Mouse (Mus musculus) ES-Bruce4 (cell line): ENCODE measurements around the gene Pla2g10. TPM values are rescaled to one million over a fixed set of nuclear protein-coding genes. Genes with fewer than 3 reads are reported as not detected.
A peak's percentile ranks its signal among the peaks of the same experiment; 100 is the strongest.
"Not testable (repeated sequence)": the region's sequence is repeated elsewhere in the genome, so short reads cannot be mapped to it uniquely, and the experiment has no call there.

Experiments used
- H3K27ac ChIP-seq: 2 replicates; pipeline ENCODE4 v1.5.1; 2012; ENCODE audit warnings: low read length, inconsistent platforms; ENCODE audit not compliant: insufficient read depth
- H3K27me3 ChIP-seq: 2 replicates; pipeline ENCODE4 v1.6.1; 2012; ENCODE audit warnings: mild to moderate bottlenecking, low read length, inconsistent platforms; ENCODE audit not compliant: control insufficient read depth, poor library complexity, insufficient read depth, severe bottlenecking
- H3K36me3 ChIP-seq: 2 replicates; pipeline ENCODE4 v1.6.1; 2012; ENCODE audit warnings: inconsistent platforms, mild to moderate bottlenecking, low read length, moderate library complexity; ENCODE audit not compliant: control insufficient read depth, poor library complexity, insufficient read depth, severe bottlenecking
- H3K4me1 ChIP-seq: one replicate; pipeline ENCODE4 v1.8.1; 2011; ENCODE audit warnings: low read length; ENCODE audit not compliant: control insufficient read depth, insufficient read depth
- H3K4me3 ChIP-seq: 2 replicates; pipeline ENCODE4 v1.5.1; 2011; ENCODE audit warnings: low read depth, mild to moderate bottlenecking, low read length
- H3K9ac ChIP-seq: 2 replicates; pipeline ENCODE4 v1.6.1; 2012; ENCODE audit warnings: low read depth, mild to moderate bottlenecking, inconsistent platforms; ENCODE audit not compliant: poor library complexity, severe bottlenecking
- H3K9me3 ChIP-seq: replicated peaks from 2 replicates; pipeline ENCODE4 v1.6.1; 2012; ENCODE audit warnings: mild to moderate bottlenecking, low read length, inconsistent platforms; ENCODE audit not compliant: control insufficient read depth, poor library complexity, insufficient read depth, severe bottlenecking
- CTCF ChIP-seq: IDR thresholded peaks from one replicate; pipeline ENCODE4 v1.8.1; 2011; ENCODE audit warnings: low read depth, low read length
- EP300 ChIP-seq: IDR thresholded peaks from 2 replicates; pipeline ENCODE4 v1.6.1; 2011; ENCODE audit warnings: low read depth, low read length; ENCODE audit not compliant: insufficient read depth
- POLR2A ChIP-seq: IDR thresholded peaks from one replicate; pipeline ENCODE4 v1.8.1; 2011; ENCODE audit warnings: low read length; ENCODE audit not compliant: insufficient read depth
- polyA plus RNA-seq: library from polyadenylated mRNA; stranded (reverse); fragments of >200 nt; gene quantifications from 2 replicates; pipeline ENCODE4 v1.2.4, GENCODE M21; 2011; ENCODE audit warnings: low read depth; ENCODE audit not compliant: missing spikeins, insufficient read depth, insufficient read length

Pla2g10 gene
- polyA plus RNA-seq, 1 experiment = 7.8 TPM

DNA sequence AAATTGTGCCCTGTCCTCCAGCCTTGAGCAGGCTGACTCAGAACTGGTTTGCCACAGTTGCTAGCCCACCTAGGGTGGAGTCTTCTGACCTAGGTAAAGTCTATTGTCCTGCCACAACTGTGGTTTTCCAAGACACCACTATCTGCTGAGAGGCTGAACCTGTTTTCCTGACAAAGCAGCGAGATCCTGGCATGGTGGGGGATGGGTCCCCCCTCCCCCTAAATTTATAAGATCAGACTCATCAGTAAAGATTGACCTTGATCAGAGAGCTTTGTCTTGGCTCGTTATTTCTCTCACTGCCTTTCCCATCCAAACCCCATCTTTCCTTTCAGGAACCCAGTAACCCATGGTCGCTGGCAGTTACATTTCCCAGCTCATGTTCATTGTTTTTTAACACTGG, 19.2 kb upstream of the Pla2g10 start:
- Histone ChIP-seq H3K9ac (peak overlapping the region; percentile 92), H3K4me1 (no peaks in the 10 kb centered on the region), H3K4me3 (no peak overlapping the region), H3K27ac (peak overlapping the region; percentile 100), H3K9me3 (peaks cover 9% of the 10 kb centered on the region), H3K36me3 (no peaks in the 10 kb centered on the region), H3K27me3 (no peaks in the 10 kb centered on the region)
- TF ChIP-seq EP300 (peak; percentile 99), POLR2A (no peak), CTCF (no peak)

DNA sequence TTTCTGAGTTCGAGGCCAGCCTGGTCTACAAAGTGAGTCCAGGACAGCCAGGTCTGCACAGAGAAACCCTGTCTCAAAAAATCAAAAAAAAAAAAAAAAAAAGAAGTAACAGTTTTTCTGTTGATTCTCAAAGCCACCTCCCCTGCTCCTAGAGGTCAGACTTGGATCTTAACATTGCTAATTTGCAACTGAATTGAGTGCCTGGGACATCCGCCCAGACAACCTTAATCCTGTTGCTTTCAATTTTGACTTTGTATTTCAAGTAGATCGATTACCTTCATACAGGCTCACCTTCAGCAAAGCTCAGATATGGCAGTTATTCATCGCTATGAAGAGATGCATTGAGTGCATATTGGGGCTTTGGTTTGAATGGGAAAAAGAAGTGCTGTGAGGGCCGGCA, 18.5 kb upstream of the Pla2g10 start:
- Histone ChIP-seq H3K36me3 (no peaks in the 10 kb centered on the region), H3K9me3 (peaks cover 9% of the 10 kb centered on the region), H3K27ac (peak overlapping the region; percentile 100), H3K4me1 (no peaks in the 10 kb centered on the region), H3K4me3 (peak overlapping the region; percentile 41), H3K27me3 (no peaks in the 10 kb centered on the region), H3K9ac (peak overlapping the region; percentile 92)
- TF ChIP-seq POLR2A (no peak), EP300 (0 out of 2 replicates have a peak, but pooled peaks have one; percentile 18)

DNA sequence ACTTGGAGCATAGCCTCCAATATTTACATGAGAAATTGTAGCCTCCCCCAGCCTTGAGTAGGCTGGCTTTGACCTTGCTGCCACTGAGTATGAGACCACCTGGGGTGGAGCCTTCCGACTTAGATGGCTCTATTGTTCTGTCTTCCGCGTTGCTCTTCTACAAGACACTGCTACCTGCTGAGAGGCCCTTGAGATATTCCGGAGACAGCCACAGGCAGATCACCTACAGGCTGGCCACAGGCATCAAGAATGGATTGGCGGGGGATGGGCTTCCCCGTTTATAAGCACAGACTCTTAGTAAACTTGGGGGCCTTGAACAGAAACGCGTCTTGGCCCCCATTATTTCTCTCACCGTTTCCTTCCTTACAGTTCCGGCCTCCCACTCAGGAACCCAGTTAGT, 18.0 kb upstream of the Pla2g10 start:
- peak; percentile 100 for TF ChIP-seq EP300
- not testable (repeated sequence) for H3K27me3 ChIP-seq, H3K36me3 ChIP-seq, H3K4me1 ChIP-seq, H3K9me3 ChIP-seq
- H3K27ac ChIP-seq = peak overlapping the region; percentile 100
- peak overlapping the region; percentile 92 for H3K9ac ChIP-seq
- peak overlapping the region; percentile 41 for H3K4me3 ChIP-seq

DNA sequence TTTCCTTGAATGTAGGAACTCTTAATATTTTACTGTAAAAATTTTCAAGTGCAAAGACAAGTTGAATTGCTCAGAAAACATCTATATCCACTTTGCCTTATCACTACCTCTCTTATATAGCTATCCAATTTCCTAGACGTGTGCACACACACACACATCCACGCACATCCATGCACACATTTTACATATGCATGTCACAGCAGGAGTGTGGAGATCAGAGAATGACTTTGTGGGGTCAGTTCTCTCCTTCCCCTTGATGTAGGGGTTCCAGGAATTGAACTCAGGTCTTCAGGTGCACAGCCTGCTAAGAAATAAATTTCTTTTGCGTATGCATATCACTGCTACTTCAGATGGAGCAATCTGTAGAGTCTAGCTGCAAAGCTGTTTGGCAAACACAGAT, 17.3 kb upstream of the Pla2g10 start:
- Histone ChIP-seq H3K4me3 (no peak overlapping the region), H3K27me3 (no peaks in the 10 kb centered on the region), H3K9ac (peak overlapping the region; percentile 58; the same call in 1 of the 2 replicates), H3K4me1 (no peaks in the 10 kb centered on the region), H3K9me3 (peaks cover 9% of the 10 kb centered on the region), H3K36me3 (no peaks in the 10 kb centered on the region), H3K27ac (peak overlapping the region; percentile 100)
- no peak for TF ChIP-seq CTCF
- no peak for TF ChIP-seq EP300
- no peak for TF ChIP-seq POLR2A

DNA sequence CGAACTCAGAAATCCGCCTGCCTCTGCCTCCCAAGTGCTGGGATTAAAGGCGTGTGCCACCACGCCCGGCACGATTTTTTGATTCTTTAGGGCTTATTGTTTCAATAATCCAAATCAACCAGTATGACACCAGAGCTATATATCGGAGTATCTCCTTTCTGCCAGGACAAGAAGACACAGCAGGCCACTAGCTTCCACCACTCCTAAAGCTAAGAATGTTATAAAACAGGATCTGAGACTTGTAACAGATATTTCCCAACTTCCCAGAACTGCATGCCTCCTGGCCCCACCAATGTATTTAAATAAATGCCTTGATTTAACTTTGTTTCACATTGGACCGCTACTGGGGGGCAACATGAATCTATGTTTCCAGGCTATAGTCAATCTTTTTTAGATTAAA, 16.9 kb upstream of the Pla2g10 start:
- Histone ChIP-seq H3K27ac (peak overlapping the region; percentile 92), H3K9me3 (peaks cover 9% of the 10 kb centered on the region), H3K27me3 (no peaks in the 10 kb centered on the region), H3K4me1 (peaks cover 2% of the 10 kb centered on the region), H3K36me3 (no peaks in the 10 kb centered on the region), H3K4me3 (no peak overlapping the region), H3K9ac (0 out of 2 replicates have a peak overlapping the region, but pooled peaks have one; percentile 39)
- TF ChIP-seq EP300 = no peak
- TF ChIP-seq CTCF = no peak
- no peak for TF ChIP-seq POLR2A

DNA sequence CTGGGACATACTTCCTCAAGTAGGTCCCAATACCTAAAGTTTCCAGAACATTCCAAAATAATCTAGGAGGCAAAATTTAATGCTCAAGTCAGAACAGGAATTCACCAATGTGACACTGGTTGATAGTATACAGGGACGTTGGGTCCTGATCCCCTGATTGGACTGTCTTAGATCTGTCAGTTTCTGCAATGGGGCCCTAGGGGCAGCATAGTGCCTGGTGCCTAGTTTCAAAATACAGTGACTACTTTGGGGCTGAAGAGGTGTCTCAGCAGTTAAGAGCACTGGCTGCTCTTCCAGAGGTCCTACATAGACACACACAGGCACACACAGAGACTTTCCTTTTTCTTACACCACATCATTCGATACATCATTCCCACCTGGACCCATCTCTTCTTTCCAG, 10.1 kb upstream of the Pla2g10 start:
- Histone ChIP-seq H3K9me3 (no peaks in the 10 kb centered on the region), H3K27ac (peak overlapping the region; percentile 31), H3K36me3 (no peaks in the 10 kb centered on the region; the same call in 1 of the 2 replicates), H3K27me3 (no peaks in the 10 kb centered on the region), H3K4me3 (no peak overlapping the region), H3K9ac (no peak overlapping the region), H3K4me1 (peaks cover 14% of the 10 kb centered on the region)
- no peak for TF ChIP-seq POLR2A
- TF ChIP-seq EP300 = no peak
- no peak for TF ChIP-seq CTCF

DNA sequence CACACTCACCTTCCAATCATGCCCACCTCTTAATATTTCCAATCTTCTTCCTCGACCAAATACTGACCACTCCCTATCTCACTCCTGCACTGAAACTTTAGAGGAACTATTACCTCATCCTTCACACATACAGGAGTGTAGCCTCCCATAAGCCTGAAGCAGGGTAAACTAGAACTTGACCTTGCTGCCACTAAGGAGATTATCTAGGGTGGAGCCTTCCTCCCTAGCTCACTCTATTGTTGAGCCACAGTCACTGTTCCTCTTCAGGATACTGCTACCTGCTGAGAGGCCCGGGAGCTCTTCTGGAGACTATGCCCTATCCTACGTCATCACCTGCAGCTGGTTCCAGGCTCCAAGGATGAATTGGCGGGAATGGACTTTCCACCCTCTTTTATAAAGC, 8.3 kb upstream of the Pla2g10 start:
- peak overlapping the region; percentile 87; the same call in 1 of the 2 replicates for H3K27ac ChIP-seq
- H3K9ac ChIP-seq, H3K4me3 ChIP-seq, H3K27me3 ChIP-seq, H3K36me3 ChIP-seq, H3K9me3 ChIP-seq: not testable (repeated sequence)
- peaks cover 14% of the 10 kb centered on the region for H3K4me1 ChIP-seq
